Mouse (Mus musculus) urinary bladder, postnatal 25 days (tissue): Measurements from ENCODE around the gene Cad.

ENCODE experiments used
- DNase-seq: peaks from one replicate; pipeline ENCODE4 v3.0.0; 2022; ENCODE audit warnings: low spot score

Gene Cad

DNA sequence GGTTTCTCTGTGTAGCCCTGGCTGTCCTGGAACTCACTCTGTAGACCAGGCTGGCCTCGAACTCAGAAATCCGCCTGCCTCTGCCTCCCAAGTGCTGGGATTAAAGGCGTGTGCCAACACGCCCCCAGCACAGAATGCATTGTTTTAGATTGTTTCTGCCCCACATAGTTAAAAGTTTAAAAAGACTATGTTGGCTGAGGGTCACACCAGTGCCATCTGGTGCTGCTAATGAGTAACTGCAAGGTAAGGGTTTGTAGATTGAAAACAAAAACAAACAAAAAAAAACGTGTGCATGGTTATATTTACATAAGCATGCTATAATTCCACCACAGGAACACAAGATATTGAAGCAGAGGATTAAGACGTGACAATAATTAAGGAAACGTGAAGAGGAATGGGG is 56.2 kb downstream of the Cad start:
- no peak for DNase-seq

DNA sequence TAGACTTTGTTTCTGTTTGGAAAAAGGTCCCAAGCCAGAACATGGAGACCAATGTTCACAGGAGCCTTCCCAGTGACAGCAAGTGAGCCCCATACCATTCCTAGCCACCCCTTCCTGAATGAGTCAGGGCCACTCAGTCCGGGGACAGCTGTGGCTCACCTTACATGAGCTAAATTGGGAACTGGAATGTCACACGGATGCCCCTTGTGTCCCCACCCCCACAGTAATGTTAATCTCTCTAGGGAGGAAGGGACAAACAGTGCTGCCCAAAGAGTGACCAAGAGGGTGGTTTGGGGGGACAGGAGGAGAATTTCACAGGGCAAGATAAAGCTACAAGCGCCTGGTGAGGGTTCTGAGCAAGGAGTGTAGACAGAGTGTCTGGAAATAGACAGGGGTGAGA is 61.8 kb downstream of the Cad start, which contains the start of gene Trim54:
Gene Trim54, plus strand, starts transcription at position 359 of the 400 bp plus-strand sequence.
- no peak for DNase-seq

DNA sequence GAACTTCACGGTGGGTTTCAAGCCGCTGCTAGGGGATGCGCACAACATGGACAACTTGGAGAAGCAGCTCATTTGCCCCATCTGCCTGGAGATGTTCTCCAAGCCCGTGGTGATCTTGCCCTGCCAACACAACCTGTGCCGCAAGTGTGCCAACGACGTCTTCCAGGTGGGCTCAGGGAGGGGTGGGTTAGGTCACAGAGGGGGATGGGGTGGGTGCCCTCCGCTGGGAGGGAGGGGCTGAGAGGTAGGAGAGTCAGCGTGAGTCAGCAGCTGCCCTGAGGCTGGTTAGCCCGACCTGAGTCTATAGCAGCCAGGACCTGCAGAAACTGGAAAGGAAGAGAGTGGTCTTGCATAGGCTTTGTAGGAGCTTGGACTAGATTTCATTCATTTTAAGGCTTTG is 62.3 kb downstream of the Cad start:
- no peak for DNase-seq

DNA sequence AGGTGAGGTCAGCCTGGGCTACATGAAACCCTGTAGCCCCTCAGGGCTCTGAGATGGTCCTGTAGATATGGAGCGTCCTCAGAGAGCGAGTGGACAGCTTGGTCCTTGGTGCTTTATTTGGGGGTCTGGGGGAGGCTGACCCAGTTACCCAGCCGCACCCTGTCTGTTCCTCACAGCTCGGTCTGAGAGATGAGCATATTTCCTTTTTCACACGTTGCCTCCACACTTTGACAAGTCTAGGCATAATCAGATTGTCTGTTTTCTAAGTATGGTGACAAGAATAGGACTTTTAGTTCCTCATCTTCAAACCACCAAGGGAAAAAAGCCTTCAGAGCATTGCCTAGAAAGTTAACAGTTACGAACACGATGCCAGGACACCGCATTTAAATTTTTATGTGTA is 66.5 kb downstream of the Cad start:
- no peak for DNase-seq

DNA sequence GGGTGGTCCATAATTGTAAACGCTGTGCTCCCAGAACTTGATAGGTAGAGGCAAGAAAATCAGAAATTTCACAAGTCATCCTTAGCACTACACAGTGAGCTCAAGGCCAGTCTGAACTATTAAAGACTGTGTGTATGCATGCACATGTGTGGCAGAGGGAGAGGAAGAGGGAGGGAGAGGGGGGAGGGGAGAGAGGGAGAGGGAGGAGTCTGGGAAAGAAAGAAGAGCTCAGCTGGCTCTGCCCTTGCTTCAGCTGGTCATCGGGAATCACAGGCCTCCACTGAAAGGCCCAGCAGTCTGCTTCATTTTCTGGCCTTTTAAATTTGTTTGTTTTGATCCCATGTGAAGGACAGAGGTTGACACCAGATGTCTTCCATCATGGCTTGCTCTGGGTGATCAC is 68.9 kb downstream of the Cad start:
- DNase-seq = no peak

DNA sequence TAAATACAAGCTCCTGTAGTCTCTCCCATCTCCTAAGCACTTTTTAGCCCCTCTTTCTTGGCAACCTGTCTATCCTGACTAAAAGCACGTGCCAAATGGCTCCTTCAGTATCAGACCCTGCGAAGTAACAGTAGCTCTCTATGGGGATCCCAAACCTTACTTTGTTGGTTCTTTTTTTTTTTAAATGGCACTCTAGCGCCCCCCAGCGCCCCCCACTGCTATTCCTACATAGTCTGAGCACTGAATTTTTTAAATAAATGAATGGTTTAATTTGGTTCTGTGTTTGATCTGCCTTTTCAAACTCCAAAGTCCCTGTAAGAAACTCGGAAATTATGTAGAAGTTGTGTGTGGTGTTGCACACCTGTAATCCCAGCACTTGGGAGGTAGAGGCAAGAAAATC is 71.5 kb downstream of the Cad start:
- DNase-seq = no peak
